Mouse (Mus musculus) ES-CJ7 (cell line): ENCODE measurements around the gene Iqcb1.

Source experiments
- DNase-seq: peaks from one replicate; pipeline ENCODE4 v3.0.0; 2011; ENCODE audit warnings: low read depth, low spot score

Gene Iqcb1

GRCm38 (mm10) chr16:36875276-36875851, 47.2 kb downstream of the Iqcb1 start:
- peak; percentile 12 for DNase-seq

GRCm38 (mm10) chr16:36877316-36877715, 49.1 kb downstream of the Iqcb1 start:
- DNase-seq, result no peak

GRCm38 (mm10) chr16:36882737-36883343, 54.7 kb downstream of the Iqcb1 start:
- DNase-seq, result no peak

- DNase-seq, result peak; percentile 66
Observed at GRCm38 (mm10) chr16:36884881-36885280, 56.7 kb downstream of the Iqcb1 start.

- no peak for DNase-seq
Observed at GRCm38 (mm10) chr16:36885912-36886311, 57.7 kb downstream of the Iqcb1 start.

GRCm38 (mm10) chr16:36887546-36887945, 59.4 kb downstream of the Iqcb1 start:
- peak; percentile 85 for DNase-seq

GRCm38 (mm10) chr16:36890559-36890958, 62.4 kb downstream of the Iqcb1 start:
- DNase-seq, result no peak

- DNase-seq, result no peak
Observed at GRCm38 (mm10) chr16:36891415-36891814, 63.2 kb downstream of the Iqcb1 start.

- DNase-seq, result no peak
Observed at GRCm38 (mm10) chr16:36893317-36893716, 65.1 kb downstream of the Iqcb1 start.

GRCm38 (mm10) chr16:36896712-36897111, 68.5 kb downstream of the Iqcb1 start:
- no peak for DNase-seq

- DNase-seq, result no peak
Observed at GRCm38 (mm10) chr16:36903156-36903555, 75.0 kb downstream of the Iqcb1 start.

- DNase-seq, result no peak
Observed at GRCm38 (mm10) chr16:36911909-36912308, 83.7 kb downstream of the Iqcb1 start.

- no peak for DNase-seq
Observed at GRCm38 (mm10) chr16:36912311-36912710, 84.1 kb downstream of the Iqcb1 start.

- no peak for DNase-seq
Observed at GRCm38 (mm10) chr16:36914195-36914594, 86.0 kb downstream of the Iqcb1 start.

- DNase-seq, result no peak
Observed at GRCm38 (mm10) chr16:36918505-36918904, 90.3 kb downstream of the Iqcb1 start.

GRCm38 (mm10) chr16:36920410-36920809, 92.2 kb downstream of the Iqcb1 start:
- DNase-seq, result no peak

- no peak for DNase-seq
Observed at GRCm38 (mm10) chr16:36921067-36921613, 93.0 kb downstream of the Iqcb1 start.

GRCm38 (mm10) chr16:36921980-36922379, 93.8 kb downstream of the Iqcb1 start:
- no peak for DNase-seq
